Mouse (Mus musculus) erythroblast, embryonic 14.5 days (primary cell): Measurements from ENCODE around the gene Pcp2.

Source experiments
- GATA1 ChIP-seq: IDR thresholded peaks from 2 replicates; pipeline ENCODE4 v1.6.1; 2012; ENCODE audit warnings: low read length, inconsistent platforms, mixed read lengths
- TAL1 ChIP-seq: IDR thresholded peaks from 3 replicates; pipeline ENCODE4 v1.6.1; 2012; ENCODE audit warnings: low read length, inconsistent platforms, mixed read lengths

DNA sequence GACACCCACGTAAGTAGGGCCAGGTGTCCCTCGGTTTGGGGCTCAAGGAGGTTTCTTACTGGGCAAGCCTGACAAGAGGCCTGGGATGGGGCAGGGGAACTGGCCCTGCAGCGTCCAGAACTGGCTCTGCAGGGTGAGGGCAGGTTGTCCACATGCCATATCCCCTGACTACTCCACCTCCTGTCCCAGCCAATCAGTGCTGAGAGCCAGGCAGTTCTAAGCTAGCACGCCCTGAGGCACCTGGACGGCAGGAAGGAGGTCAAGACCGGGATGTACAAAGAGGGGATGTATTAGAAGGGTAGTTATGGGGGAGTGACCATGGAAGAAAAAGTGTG is 15.6 kb downstream of the Pcp2 start:
- TF ChIP-seq TAL1 = no peak
- no peak for TF ChIP-seq GATA1
